Mouse (Mus musculus) C2C12 (cell line): ENCODE measurements around the gene Deaf1. TPM values are rescaled to one million over a fixed set of nuclear protein-coding genes. Genes with fewer than 3 reads are reported as not detected.
"Not testable (repeated sequence)": the region's sequence is repeated elsewhere in the genome, so short reads cannot be mapped to it uniquely, and the experiment has no call there.

Experiments used
- H3K27me3 ChIP-seq: one replicate; pipeline ENCODE4 v1.6.1; 2011; ENCODE audit not compliant: control insufficient read depth, insufficient read depth, insufficient read length
- H3K36me3 ChIP-seq: one replicate; pipeline ENCODE4 v1.6.1; 2011; ENCODE audit not compliant: control insufficient read depth, insufficient read depth
- H3K4me3 ChIP-seq: one replicate; pipeline ENCODE4 v1.5.1; 2011; ENCODE audit warnings: mild to moderate bottlenecking, control low read depth; ENCODE audit not compliant: poor library complexity, insufficient read depth, severe bottlenecking
- H3K79me2 ChIP-seq: one replicate; pipeline ENCODE4 v1.6.1; 2011; ENCODE audit not compliant: control insufficient read depth, insufficient read depth
- H3K79me3 ChIP-seq: one replicate; pipeline ENCODE4 v1.6.1; 2011; ENCODE audit warnings: low read depth, control low read depth
- H3ac ChIP-seq: one replicate; pipeline ENCODE3; 2011; ENCODE audit warnings: low read depth; ENCODE audit not compliant: control insufficient read depth, insufficient read length
- CEBPB ChIP-seq: IDR thresholded peaks from one replicate; pipeline ENCODE4 v1.6.1; 2011; ENCODE audit warnings: low read depth, mild to moderate bottlenecking, control low read depth, moderate library complexity
- CTCF ChIP-seq: IDR thresholded peaks from one replicate; pipeline ENCODE4 v1.5.1; 2011; ENCODE audit not compliant: control insufficient read depth, insufficient read depth, insufficient read length
- FOSL1 ChIP-seq: IDR thresholded peaks from one replicate; pipeline ENCODE4 v1.8.0; 2011; ENCODE audit warnings: mild to moderate bottlenecking, low read length; ENCODE audit not compliant: poor library complexity, insufficient read depth, severe bottlenecking
- MAX ChIP-seq: IDR thresholded peaks from one replicate; pipeline ENCODE4 v1.6.1; 2011; ENCODE audit warnings: mild to moderate bottlenecking, control low read depth
- MYOD1 ChIP-seq: IDR thresholded peaks from one replicate; pipeline ENCODE4 v1.6.1; 2011; ENCODE audit warnings: low read depth; ENCODE audit not compliant: control insufficient read depth, insufficient read length
- MYOG ChIP-seq: IDR thresholded peaks from one replicate; pipeline ENCODE4 v1.6.1; 2011; ENCODE audit not compliant: control insufficient read depth, insufficient read length; ENCODE audit errors: extremely low read depth
- USF1 ChIP-seq: IDR thresholded peaks from one replicate; pipeline ENCODE4 v1.6.1; 2011; ENCODE audit warnings: low read depth, mild to moderate bottlenecking, control low read depth, moderate library complexity
- polyA plus RNA-seq: library from polyadenylated mRNA; unstranded; fragments of >200 nt; fragmentation: generic; extraction: Trizol; gene quantifications from one replicate; pipeline ENCODE4 v1.2.1, GENCODE M21; 2012; ENCODE audit warnings: missing spikeins

The Deaf1 gene
- polyA plus RNA-seq, 1 experiment: 21.4 TPM

DNA sequence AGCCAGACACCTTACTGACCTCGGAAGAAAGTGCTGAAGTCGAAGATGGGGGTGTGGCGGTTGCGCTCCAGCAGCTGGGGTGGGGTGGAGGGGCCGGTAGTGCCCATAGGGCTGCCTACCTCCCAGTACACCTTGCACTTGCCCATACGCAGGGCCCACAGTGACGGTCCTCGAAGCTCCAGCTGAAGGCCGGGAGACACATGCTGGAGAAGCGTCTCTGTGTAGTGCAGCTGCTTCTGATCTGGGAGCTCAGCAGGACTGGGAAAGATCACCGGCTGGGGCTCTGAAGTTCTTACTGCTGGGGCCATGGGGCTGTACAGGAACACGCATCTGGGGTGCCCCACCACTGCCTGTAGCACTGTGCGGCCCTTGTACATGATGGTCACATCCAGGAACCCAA, 63.9 kb downstream of the Deaf1 start:
- Histone ChIP-seq H3ac (no peak overlapping the region), H3K4me3 (no peak overlapping the region), H3K79me2 (no peaks in the 10 kb centered on the region), H3K79me3 (no peaks in the 10 kb centered on the region), H3K36me3 (peaks cover 43% of the 10 kb centered on the region), H3K27me3 (no peaks in the 10 kb centered on the region)
- TF ChIP-seq USF1: no peak
- no peak for TF ChIP-seq CEBPB
- no peak for TF ChIP-seq FOSL1
- TF ChIP-seq CTCF: no peak
- TF ChIP-seq MAX: no peak
- no peak for TF ChIP-seq MYOD1
- no peak for TF ChIP-seq MYOG

- Histone ChIP-seq H3K79me2 (no peaks in the 10 kb centered on the region), H3K4me3 (no peak overlapping the region), H3ac (no peak overlapping the region), H3K36me3 (peaks cover 57% of the 10 kb centered on the region), H3K79me3 (no peaks in the 10 kb centered on the region), H3K27me3 (no peaks in the 10 kb centered on the region)
- TF ChIP-seq CEBPB (no peak), MAX (no peak), USF1 (no peak), CTCF (no peak), MYOG (no peak), FOSL1 (no peak), MYOD1 (no peak)
Measured at GRCm38 (mm10) chr7:141261480-141261879, 66.0 kb downstream of the Deaf1 start.

- Histone ChIP-seq H3K4me3 (no peak overlapping the region), H3K79me3 (no peaks in the 10 kb centered on the region), H3K36me3 (peaks cover 67% of the 10 kb centered on the region), H3K79me2 (no peaks in the 10 kb centered on the region), H3ac (no peak overlapping the region), H3K27me3 (no peaks in the 10 kb centered on the region)
- no peak for TF ChIP-seq CTCF
- no peak for TF ChIP-seq MYOG
- no peak for TF ChIP-seq CEBPB
- no peak for TF ChIP-seq FOSL1
- no peak for TF ChIP-seq MYOD1
- TF ChIP-seq USF1: no peak
- no peak for TF ChIP-seq MAX
Measured at GRCm38 (mm10) chr7:141256159-141256558, 71.3 kb downstream of the Deaf1 start.

- not testable (repeated sequence) for H3K27me3 ChIP-seq, H3K79me3 ChIP-seq, H3ac ChIP-seq, H3K4me3 ChIP-seq, H3K79me2 ChIP-seq
- peaks cover 73% of the 10 kb centered on the region for H3K36me3 ChIP-seq
Measured at GRCm38 (mm10) chr7:141250486-141250885, 77.0 kb downstream of the Deaf1 start.

Other genes starting within 250 kb of the Deaf1 start
- gene Pkp3, start 249.5 kb downstream of the Deaf1 start, polyA plus RNA-seq: 0.88 TPM
- gene Sigirr, start 227.1 kb downstream of the Deaf1 start, polyA plus RNA-seq: 13.9 TPM
- gene Ano9, start 209.9 kb downstream of the Deaf1 start, polyA plus RNA-seq: not detected
- 20.5 TPM for gene Ptdss2, start 205.3 kb downstream of the Deaf1 start, polyA plus RNA-seq
- 251 TPM for gene Rnh1, start 154.8 kb downstream of the Deaf1 start, polyA plus RNA-seq
- 181 TPM for gene Hras, start 133.7 kb downstream of the Deaf1 start, polyA plus RNA-seq
- gene Lrrc56, start 133.5 kb downstream of the Deaf1 start, polyA plus RNA-seq: 0.32 TPM
- gene Lmntd2, start 113.6 kb downstream of the Deaf1 start, polyA plus RNA-seq: 0.05 TPM
- gene Rassf7, start 111.8 kb downstream of the Deaf1 start, polyA plus RNA-seq: 25.2 TPM
- gene Phrf1, start 98.9 kb downstream of the Deaf1 start, polyA plus RNA-seq: 60.2 TPM
- 0.35 TPM for gene Irf7, start 61.2 kb downstream of the Deaf1 start, polyA plus RNA-seq
- gene Cdhr5, start 50.9 kb downstream of the Deaf1 start, polyA plus RNA-seq: 0.04 TPM
- 16.1 TPM for gene Sct, start 48.6 kb downstream of the Deaf1 start, polyA plus RNA-seq
- gene Drd4, start 35.7 kb downstream of the Deaf1 start, polyA plus RNA-seq: 0.01 TPM
- gene Tmem80, start within 50 bp of the Deaf1 start, polyA plus RNA-seq: 18.9 TPM
- 0.67 TPM for gene Eps8l2, start 11.2 kb upstream of the Deaf1 start, polyA plus RNA-seq
- gene Taldo1, start 64.5 kb upstream of the Deaf1 start, polyA plus RNA-seq: 252 TPM
- gene Gatd1, start 86.4 kb upstream of the Deaf1 start, polyA plus RNA-seq: 14.9 TPM
- 2.4 TPM for gene Cend1, start 101.8 kb upstream of the Deaf1 start, polyA plus RNA-seq
- gene Slc25a22, start 110.2 kb upstream of the Deaf1 start, polyA plus RNA-seq: 16.2 TPM
- 9.5 TPM for gene Pidd1, start 116.3 kb upstream of the Deaf1 start, polyA plus RNA-seq
- gene Rplp2, start 119.7 kb upstream of the Deaf1 start, polyA plus RNA-seq: 4,785 TPM
- gene Pnpla2, start 127.5 kb upstream of the Deaf1 start, polyA plus RNA-seq: 32.8 TPM
- gene Cracr2b, start 133.4 kb upstream of the Deaf1 start, polyA plus RNA-seq: 4.5 TPM
- 334 TPM for gene Cd151, start 139.7 kb upstream of the Deaf1 start, polyA plus RNA-seq
- gene Polr2l, start 147.4 kb upstream of the Deaf1 start, polyA plus RNA-seq: 124 TPM
- 278 TPM for gene Tspan4, start 147.6 kb upstream of the Deaf1 start, polyA plus RNA-seq
- gene Chid1, start 212.2 kb upstream of the Deaf1 start, polyA plus RNA-seq: 27.4 TPM
- gene Ap2a2, start 234.5 kb upstream of the Deaf1 start, polyA plus RNA-seq: 92.7 TPM